Mouse (Mus musculus): ENCODE data around the gene Gm37240. TPM values are rescaled to one million over a fixed set of nuclear protein-coding genes. Genes with fewer than 3 reads are reported as not detected.
A peak's percentile ranks its signal among the peaks of the same experiment; 100 is the strongest.

Gm37240 gene
- polyA plus RNA-seq, 1 experiment from 2014 or later: 7.2 TPM

DNA sequence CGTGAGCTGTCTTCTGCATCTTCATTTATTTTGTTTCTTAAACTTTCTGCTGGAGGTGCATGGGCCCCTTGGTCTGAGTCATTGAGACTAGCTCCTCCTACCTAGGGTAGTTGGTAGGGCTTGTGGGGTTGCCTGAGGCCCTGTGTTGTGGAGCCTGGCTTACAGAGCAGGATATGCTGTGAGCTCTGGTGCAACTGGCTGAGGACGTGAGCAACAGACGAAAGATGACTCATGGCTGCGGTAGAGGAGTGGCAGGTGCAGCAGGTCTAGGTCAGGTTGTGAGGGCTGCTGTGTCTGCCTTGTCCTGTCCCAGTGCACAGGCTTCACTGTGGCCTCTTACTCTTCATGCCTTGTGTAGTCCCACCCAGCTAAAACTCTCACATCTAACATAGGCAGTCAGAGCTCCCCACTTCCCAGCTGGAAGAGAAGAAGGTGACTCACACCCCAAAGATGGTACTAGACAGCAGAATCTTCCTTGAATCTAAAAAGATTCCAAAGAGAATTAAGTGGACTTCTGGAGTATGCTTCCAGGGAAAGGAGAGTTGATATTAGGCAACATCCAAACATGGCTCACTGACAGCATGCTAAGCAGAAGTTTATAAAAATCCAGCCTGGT is 257.3 kb downstream of the Gm37240 start:
- no peak overlapping the region for H3K4me3 ChIP-seq
- WGBS: 91% methylated on average over 4 of the region's 4 CpGs
- no peaks in the 10 kb centered on the region for H3K27me3 ChIP-seq (replicated peaks)
- no peak overlapping the region for H3K9ac ChIP-seq
- no peak overlapping the region for H3K4me2 ChIP-seq
- H3K27ac ChIP-seq (replicated peaks): no peak overlapping the region
- peaks cover 12% of the 10 kb centered on the region for H3K4me1 ChIP-seq
- peaks cover 4% of the 10 kb centered on the region for H3K36me3 ChIP-seq
- no peaks in the 10 kb centered on the region for H3K9me3 ChIP-seq
- no peak for ATAC-seq (ENCODE audit: extremely low read depth, insufficient number of reproducible peaks, low FRiP score, low TSS enrichment)

DNA sequence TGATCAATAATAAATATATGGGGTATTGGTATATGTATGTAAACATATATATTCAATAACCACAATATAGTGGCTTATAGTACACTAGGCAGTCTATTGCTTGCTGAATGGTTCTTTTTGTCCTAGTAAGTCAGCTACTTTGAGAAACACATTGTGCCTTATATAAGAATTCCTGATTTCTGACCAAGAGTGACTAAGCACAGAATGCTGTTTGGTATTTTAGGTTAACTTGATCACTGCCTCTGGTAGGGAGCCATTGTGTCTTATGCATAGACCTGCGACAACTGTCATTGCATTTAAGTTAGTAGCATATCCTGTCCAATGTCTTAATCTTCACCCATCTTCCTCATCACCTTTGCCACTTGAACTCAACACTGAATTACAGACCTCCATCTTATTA is 267.6 kb downstream of the Gm37240 start:
- H3K9ac ChIP-seq: no peak overlapping the region
- no peaks in the 10 kb centered on the region for H3K9me3 ChIP-seq
- no peak for ATAC-seq (ENCODE audit: extremely low read depth, insufficient number of reproducible peaks, low FRiP score, low TSS enrichment)
- no peak overlapping the region for H3K4me2 ChIP-seq
- no peaks in the 10 kb centered on the region for H3K4me1 ChIP-seq
- peaks cover 37% of the 10 kb centered on the region for H3K36me3 ChIP-seq
- H3K4me3 ChIP-seq: no peak overlapping the region
- H3K27me3 ChIP-seq (replicated peaks): no peaks in the 10 kb centered on the region
- WGBS: 79% methylated on average over 1 of the region's 1 CpGs
- no peak overlapping the region for H3K27ac ChIP-seq (replicated peaks)

DNA sequence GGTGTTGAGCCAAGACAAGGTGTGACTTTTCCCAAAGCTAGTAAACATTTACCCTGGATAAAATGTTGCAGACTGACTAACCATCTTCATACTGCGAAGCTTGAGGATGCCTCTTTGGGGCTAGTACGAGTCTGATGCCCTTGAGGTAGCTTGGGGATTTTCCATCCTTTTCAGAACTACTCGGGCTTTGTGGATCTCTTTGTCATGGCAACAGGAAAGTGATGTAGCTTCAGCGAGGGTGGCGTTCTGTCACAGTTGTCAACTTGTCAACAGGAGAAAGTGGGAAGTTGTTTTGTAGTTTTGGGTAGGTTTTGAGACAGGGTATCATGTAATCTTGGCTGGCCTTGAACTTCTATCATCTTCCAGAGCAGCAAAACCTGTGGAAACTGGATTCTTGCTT is 268.0 kb downstream of the Gm37240 start:
- WGBS: 76% methylated on average over 5 of the region's 5 CpGs
- Histone ChIP-seq H3K4me2 (no peak overlapping the region), H3K4me1 (no peaks in the 10 kb centered on the region)

DNA sequence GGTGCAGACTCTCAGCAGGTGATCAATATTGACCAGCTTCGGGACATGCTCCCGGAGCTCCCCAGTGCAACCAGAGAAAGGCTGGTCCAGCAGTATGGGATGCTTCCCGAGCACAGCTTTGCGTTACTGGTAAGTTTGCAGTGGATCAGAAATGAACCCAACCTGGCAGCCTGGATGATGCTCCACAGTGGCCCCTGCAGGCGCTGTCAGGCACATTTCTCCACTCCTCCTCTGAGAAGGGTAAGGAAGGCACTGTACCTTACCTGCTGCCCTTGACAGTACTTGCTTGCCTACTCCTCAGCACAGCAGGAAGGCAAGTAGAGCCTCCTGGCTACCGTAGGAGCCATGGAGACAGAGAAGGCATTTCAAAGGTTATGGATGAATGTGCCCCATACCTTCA is 268.4 kb downstream of the Gm37240 start:
- H3K4me2 ChIP-seq: no peak overlapping the region
- H3K9ac ChIP-seq: no peak overlapping the region
- WGBS: 71% methylated on average over 6 of the region's 6 CpGs
- no peak overlapping the region for H3K4me3 ChIP-seq
- no peak overlapping the region for H3K27ac ChIP-seq (replicated peaks)
- H3K4me1 ChIP-seq: no peaks in the 10 kb centered on the region
- no peaks in the 10 kb centered on the region for H3K27me3 ChIP-seq (replicated peaks)
- ATAC-seq (ENCODE audit: extremely low read depth, insufficient number of reproducible peaks, low FRiP score, low TSS enrichment): no peak
- H3K36me3 ChIP-seq: peaks cover 37% of the 10 kb centered on the region
- H3K9me3 ChIP-seq: no peaks in the 10 kb centered on the region

More for the DNA sequence above, 268.0 kb downstream of the Gm37240 start:
- Histone ChIP-seq H3K9me3 (no peaks in the 10 kb centered on the region), H3K9ac (no peak overlapping the region), H3K4me3 (no peak overlapping the region), H3K27me3 (replicated peaks) (no peaks in the 10 kb centered on the region), H3K27ac (replicated peaks) (no peak overlapping the region), H3K36me3 (peaks cover 37% of the 10 kb centered on the region)
- ATAC-seq (ENCODE audit: extremely low read depth, insufficient number of reproducible peaks, low FRiP score, low TSS enrichment): no peak

DNA sequence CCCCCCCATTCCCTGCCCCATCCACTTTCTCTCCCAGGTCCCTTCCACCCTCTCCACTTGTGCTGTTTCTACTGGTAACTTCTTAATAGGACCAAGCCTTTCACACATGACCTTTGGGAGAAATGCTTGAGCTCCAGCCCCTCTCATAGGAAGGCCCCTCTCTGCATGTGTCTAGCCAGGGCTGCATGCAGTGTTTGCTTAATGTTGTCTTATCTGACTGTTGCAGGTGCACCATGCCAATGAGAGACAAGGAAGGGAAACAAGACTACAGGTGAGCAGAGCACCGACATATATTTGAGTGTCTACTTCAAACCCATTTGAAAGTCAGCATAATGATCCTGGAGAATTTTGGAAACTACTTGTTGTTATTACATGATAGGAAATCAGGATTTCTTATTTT is 270.9 kb downstream of the Gm37240 start:
- Histone ChIP-seq H3K9ac (no peak overlapping the region), H3K4me1 (peaks cover 11% of the 10 kb centered on the region), H3K9me3 (no peaks in the 10 kb centered on the region), H3K27me3 (replicated peaks) (no peaks in the 10 kb centered on the region), H3K4me3 (no peak overlapping the region), H3K36me3 (peaks cover 36% of the 10 kb centered on the region), H3K4me2 (no peak overlapping the region), H3K27ac (replicated peaks) (no peak overlapping the region)
- ATAC-seq (ENCODE audit: extremely low read depth, insufficient number of reproducible peaks, low FRiP score, low TSS enrichment): no peak
- 85% methylated on average over 1 of the region's 1 CpGs for WGBS

DNA sequence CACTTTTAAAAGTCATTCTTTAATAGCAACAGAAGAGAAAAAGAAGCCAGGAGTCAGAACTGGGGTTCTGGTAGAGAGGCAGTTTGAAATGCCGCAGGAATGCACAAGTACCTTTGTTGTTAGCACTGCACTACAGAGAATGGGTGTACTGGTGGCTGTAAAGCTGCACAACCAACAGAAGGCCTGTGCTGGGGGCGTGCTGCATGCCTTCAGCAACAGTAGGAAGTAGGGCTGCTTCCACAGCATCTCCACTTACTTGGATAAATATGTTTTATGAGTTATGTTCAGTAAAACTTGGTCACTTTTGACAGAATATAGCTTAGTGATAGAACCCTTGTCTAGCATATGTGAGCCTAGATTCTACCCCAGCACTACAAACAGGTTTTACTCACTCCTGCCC is 279.6 kb downstream of the Gm37240 start:
- H3K9ac ChIP-seq: no peak overlapping the region
- ATAC-seq (ENCODE audit: extremely low read depth, insufficient number of reproducible peaks, low FRiP score, low TSS enrichment): no peak
- no peak overlapping the region for H3K4me3 ChIP-seq
- H3K27me3 ChIP-seq (replicated peaks): no peaks in the 10 kb centered on the region
- H3K27ac ChIP-seq (replicated peaks): no peak overlapping the region
- peaks cover 17% of the 10 kb centered on the region for H3K36me3 ChIP-seq
- no peaks in the 10 kb centered on the region for H3K9me3 ChIP-seq
- peaks cover 31% of the 10 kb centered on the region for H3K4me1 ChIP-seq
- no peak overlapping the region for H3K4me2 ChIP-seq
- WGBS: 87% methylated on average over 2 of the region's 2 CpGs

DNA sequence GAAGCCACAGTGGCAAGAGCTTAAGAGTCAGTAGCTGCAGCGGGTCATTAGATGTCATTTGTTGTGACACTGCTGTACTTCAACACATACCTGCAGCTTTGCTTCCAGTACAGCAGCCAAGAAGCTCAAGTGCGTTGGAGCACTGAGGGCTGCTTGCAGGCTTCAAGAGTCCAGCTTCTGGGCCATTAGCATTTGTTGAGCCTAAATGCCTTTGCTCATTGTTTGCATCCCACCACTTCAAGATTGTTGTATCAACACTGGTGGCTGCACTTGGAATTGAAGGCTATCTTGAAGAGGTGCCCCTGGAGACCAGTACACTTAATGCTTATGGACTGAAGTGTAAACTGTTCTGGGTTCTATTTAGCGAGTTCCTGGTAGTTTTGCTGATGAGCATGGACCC is 280.4 kb downstream of the Gm37240 start:
- no peak for ATAC-seq (ENCODE audit: extremely low read depth, insufficient number of reproducible peaks, low FRiP score, low TSS enrichment)
- no peak overlapping the region for H3K27ac ChIP-seq (replicated peaks)

DNA sequence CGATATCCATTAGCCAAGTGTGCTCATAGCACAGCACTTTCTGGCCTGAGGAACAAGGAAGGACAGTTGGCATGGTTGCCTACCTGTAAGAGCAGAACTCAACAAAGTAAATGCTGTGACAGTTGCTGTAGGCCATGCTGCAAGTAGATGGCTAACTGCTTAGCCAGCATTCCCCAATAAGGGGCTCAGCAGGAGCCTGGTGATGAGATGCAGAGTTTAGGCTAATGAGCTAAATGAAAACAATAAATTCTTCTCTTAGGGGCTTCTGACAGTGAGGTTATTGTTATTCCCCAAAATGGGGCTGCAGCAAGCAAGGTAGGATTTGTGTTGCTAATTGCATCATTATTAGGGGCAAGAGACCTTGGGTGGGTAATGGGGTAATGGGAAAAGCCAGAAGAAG is 283.5 kb downstream of the Gm37240 start:
- H3K4me2 ChIP-seq: no peak overlapping the region
- 83% methylated on average over 1 of the region's 1 CpGs for WGBS
- H3K27me3 ChIP-seq (replicated peaks): no peaks in the 10 kb centered on the region
- no peaks in the 10 kb centered on the region for H3K9me3 ChIP-seq
- no peak for ATAC-seq (ENCODE audit: extremely low read depth, insufficient number of reproducible peaks, low FRiP score, low TSS enrichment)
- no peak overlapping the region for H3K27ac ChIP-seq (replicated peaks)
- H3K4me1 ChIP-seq: peaks cover 51% of the 10 kb centered on the region
- no peak overlapping the region for H3K9ac ChIP-seq
- H3K4me3 ChIP-seq: no peak overlapping the region
- H3K36me3 ChIP-seq: peaks cover 9% of the 10 kb centered on the region; the same call in 1 of the 2 replicates

More for the DNA sequence above, 280.4 kb downstream of the Gm37240 start:
- Histone ChIP-seq H3K36me3 (peaks cover 17% of the 10 kb centered on the region), H3K27me3 (replicated peaks) (no peaks in the 10 kb centered on the region), H3K9ac (no peak overlapping the region), H3K9me3 (no peaks in the 10 kb centered on the region), H3K4me3 (no peak overlapping the region), H3K4me1 (peaks cover 31% of the 10 kb centered on the region), H3K4me2 (no peak overlapping the region)
- WGBS: 86% methylated on average over 3 of the region's 3 CpGs

DNA sequence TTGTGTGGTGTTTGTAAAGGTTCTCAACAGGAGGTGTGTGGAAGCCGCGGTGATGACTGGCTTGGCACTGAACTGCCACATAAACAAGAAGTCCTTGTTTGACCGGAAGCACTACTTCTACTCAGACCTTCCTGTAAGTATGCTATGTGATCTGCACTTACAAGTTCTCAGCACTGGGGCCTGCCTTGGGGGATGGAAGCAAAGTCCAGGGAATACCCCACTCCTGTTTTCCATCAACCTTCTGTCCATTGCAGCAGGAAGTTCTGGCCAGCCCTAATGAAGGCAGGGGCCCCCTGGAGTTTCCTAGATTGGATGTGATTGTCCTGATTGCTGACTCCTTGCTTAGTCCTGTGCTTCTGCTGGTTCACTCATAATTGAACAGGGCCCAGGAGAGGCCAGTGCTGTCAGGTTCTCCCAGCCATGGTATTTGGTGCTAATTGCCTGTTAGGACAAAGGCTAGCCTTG is 285.4 kb downstream of the Gm37240 start:
- peaks cover 51% of the 10 kb centered on the region for H3K4me1 ChIP-seq
- peak overlapping the region; percentile 80 for H3K27ac ChIP-seq (replicated peaks)
- H3K9ac ChIP-seq: 0 out of 2 replicates have a peak overlapping the region, but pooled peaks have one; percentile 14
- WGBS: 19% methylated on average over 3 of the region's 3 CpGs
- H3K27me3 ChIP-seq (replicated peaks): no peaks in the 10 kb centered on the region
- peaks cover 9% of the 10 kb centered on the region; the same call in 1 of the 2 replicates for H3K36me3 ChIP-seq
- H3K4me2 ChIP-seq: no peak overlapping the region
- H3K9me3 ChIP-seq: no peaks in the 10 kb centered on the region
- no peak overlapping the region for H3K4me3 ChIP-seq
- ATAC-seq (ENCODE audit: extremely low read depth, insufficient number of reproducible peaks, low FRiP score, low TSS enrichment): no peak

DNA sequence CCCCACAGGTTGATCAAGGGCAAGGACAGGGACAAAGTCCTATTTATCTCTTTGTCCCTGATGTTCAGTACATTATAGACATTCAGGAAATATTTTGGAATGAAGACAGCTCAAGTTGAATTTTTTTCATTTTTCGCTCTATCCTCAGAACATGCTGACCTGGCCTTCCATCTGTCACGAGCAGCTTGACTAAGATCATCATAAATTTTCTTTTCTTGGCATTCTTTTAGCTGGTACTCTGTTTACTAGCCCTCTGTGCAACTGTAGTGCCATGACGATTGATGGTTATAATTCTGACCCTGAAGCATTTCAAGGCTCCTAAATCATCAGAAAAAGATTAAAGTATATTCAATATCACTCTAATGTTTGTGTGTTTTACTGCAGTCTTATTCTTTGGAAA is 287.8 kb downstream of the Gm37240 start:
- Histone ChIP-seq H3K27ac (replicated peaks) (no peak overlapping the region), H3K36me3 (no peaks in the 10 kb centered on the region), H3K4me2 (no peak overlapping the region), H3K9me3 (no peaks in the 10 kb centered on the region), H3K27me3 (replicated peaks) (no peaks in the 10 kb centered on the region), H3K4me1 (peaks cover 46% of the 10 kb centered on the region), H3K4me3 (no peak overlapping the region), H3K9ac (no peak overlapping the region)
- ATAC-seq (ENCODE audit: extremely low read depth, insufficient number of reproducible peaks, low FRiP score, low TSS enrichment): no peak
- 79% methylated on average over 3 of the region's 3 CpGs for WGBS

DNA sequence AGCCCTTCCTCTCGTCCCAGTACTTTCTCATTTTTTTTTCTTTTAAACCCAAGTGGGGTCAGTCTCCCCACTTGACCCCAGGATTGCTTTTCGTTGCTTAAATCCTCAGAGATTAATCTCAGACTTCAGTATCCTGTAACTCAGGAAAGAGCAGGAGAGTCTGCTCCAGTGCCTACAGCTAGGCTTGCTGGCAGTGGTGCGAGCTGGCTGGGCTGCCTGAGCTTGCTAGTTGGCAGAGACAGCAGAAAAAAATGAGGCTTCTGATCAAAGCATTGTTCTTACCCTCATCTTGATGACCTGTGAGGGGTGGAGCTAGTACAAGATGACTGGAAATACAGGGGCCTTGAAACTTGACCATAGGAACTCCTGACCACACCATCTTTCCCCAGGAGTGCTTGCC is 292.9 kb downstream of the Gm37240 start:
- Histone ChIP-seq H3K4me2 (no peak overlapping the region), H3K9me3 (no peaks in the 10 kb centered on the region), H3K36me3 (no peaks in the 10 kb centered on the region), H3K4me1 (peaks cover 33% of the 10 kb centered on the region), H3K27me3 (replicated peaks) (no peaks in the 10 kb centered on the region), H3K27ac (replicated peaks) (no peak overlapping the region), H3K4me3 (no peak overlapping the region), H3K9ac (no peak overlapping the region)
- ATAC-seq (ENCODE audit: extremely low read depth, insufficient number of reproducible peaks, low FRiP score, low TSS enrichment): no peak
- 63% methylated on average over 3 of the region's 3 CpGs for WGBS

DNA sequence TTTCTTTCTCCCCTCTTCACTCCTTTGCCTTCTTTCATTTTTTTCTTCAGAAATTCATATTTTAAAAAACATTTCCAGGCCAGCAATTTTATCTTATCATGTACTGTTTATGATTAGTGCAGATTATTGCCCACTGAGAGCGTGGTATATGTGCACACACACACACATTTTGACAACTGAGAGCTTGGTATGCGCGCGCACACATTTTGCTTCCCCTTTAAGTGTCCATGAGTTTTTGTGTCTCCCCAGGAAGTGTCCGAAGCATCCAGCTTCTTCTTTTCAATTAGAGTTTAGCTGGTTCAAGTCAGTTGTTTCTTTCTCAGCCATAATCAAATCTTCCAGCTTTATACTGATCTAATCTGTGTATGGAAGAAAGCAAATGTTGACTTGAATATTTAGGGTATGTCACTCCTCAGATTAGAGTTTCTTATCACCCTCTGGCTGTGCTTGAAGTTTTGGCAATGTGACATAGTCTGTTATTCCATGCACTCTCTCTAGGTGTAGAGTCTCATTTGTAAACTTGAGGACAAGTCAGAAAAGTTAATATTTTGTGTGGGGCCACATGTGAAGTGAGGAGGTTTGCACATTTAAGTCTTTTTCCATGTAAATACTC is 294.6 kb downstream of the Gm37240 start:
- Histone ChIP-seq H3K4me2 (no peak overlapping the region), H3K9ac (no peak overlapping the region), H3K4me1 (peaks cover 45% of the 10 kb centered on the region), H3K27me3 (replicated peaks) (no peaks in the 10 kb centered on the region), H3K9me3 (no peaks in the 10 kb centered on the region), H3K4me3 (no peak overlapping the region), H3K27ac (replicated peaks) (peak overlapping the region; percentile 53), H3K36me3 (no peaks in the 10 kb centered on the region)
- ATAC-seq (ENCODE audit: extremely low read depth, insufficient number of reproducible peaks, low FRiP score, low TSS enrichment): no peak
- WGBS: 74% methylated on average over 5 of the region's 5 CpGs
